Mouse (Mus musculus) ES-E14 (cell line): ENCODE measurements at regions not wholly inside any gene's neighbourhood (a gene's known extent, or its start where the extent isn't known, plus 50 kb on each side); places are given as distances from the start of the nearest gene placed in this dataset.

Source experiments
- DNase-seq: peaks from one replicate; pipeline ENCODE4 v3.0.0-alpha.2; 2013; ENCODE audit warnings: low read depth, low spot score
- H3K27ac ChIP-seq: 2 replicates; pipeline ENCODE4 v1.5.1; 2012; ENCODE audit warnings: low read depth, mild to moderate bottlenecking, low read length, moderate library complexity, mixed read lengths; ENCODE audit not compliant: poor library complexity, insufficient read depth, severe bottlenecking
- H3K36me3 ChIP-seq: 2 replicates; pipeline ENCODE4 v1.6.1; 2012; ENCODE audit warnings: mild to moderate bottlenecking, low read length, moderate library complexity, mixed read lengths; ENCODE audit not compliant: control insufficient read depth, poor library complexity, insufficient read depth, severe bottlenecking
- H3K4me1 ChIP-seq, 2 experiments: fragments of 150-350 bp in 1 of 2; sonication (generic) in 1 of 2; 2 replicates each; pipeline ENCODE4 v1.6.1; 2012; ENCODE audit warnings: low read length in 2 of 2, mild to moderate bottlenecking in 1 of 2, mixed read lengths in 1 of 2; ENCODE audit not compliant: control insufficient read depth in 2 of 2, insufficient read depth in 2 of 2, poor library complexity in 1 of 2
- H3K4me3 ChIP-seq, 2 experiments: fragments of 150-350 bp in 1 of 2; sonication (generic) in 1 of 2; 2 replicates each; pipeline ENCODE4 v1.5.1; 2012; ENCODE audit warnings: low read length in 2 of 2, low read depth in 1 of 2, mild to moderate bottlenecking in 1 of 2, mixed read lengths in 1 of 2; ENCODE audit not compliant: insufficient read depth in 1 of 2, poor library complexity in 1 of 2, severe bottlenecking in 1 of 2
- H3K9ac ChIP-seq: 2 replicates; pipeline ENCODE4 v1.6.1; 2012; ENCODE audit warnings: low read depth, mild to moderate bottlenecking, low read length, mixed read lengths; ENCODE audit not compliant: poor library complexity, insufficient read depth, severe bottlenecking
- H3K9me3 ChIP-seq: fragments of 150-350 bp; sonication (generic); 2 replicates; pipeline ENCODE4 v1.6.1; 2012; ENCODE audit warnings: low read depth, mild to moderate bottlenecking, low read length; ENCODE audit not compliant: control insufficient read depth, insufficient read depth
- CHD2 ChIP-seq: IDR thresholded peaks from 2 replicates; pipeline ENCODE4 v1.6.1; 2014; ENCODE audit warnings: mild to moderate bottlenecking, low read depth, low read length, inconsistent platforms
- HCFC1 ChIP-seq: IDR thresholded peaks from 2 replicates; pipeline ENCODE4 v1.6.1; 2012; ENCODE audit warnings: low read length, inconsistent platforms, borderline replicate concordance; ENCODE audit not compliant: insufficient read depth
- MAFK ChIP-seq: IDR thresholded peaks from 2 replicates; pipeline ENCODE4 v1.6.1; 2014; ENCODE audit warnings: mild to moderate bottlenecking, low read depth, low read length, inconsistent platforms; ENCODE audit not compliant: insufficient read depth
- ZC3H11A ChIP-seq: IDR thresholded peaks from 2 replicates; pipeline ENCODE4 v1.6.1; 2012; ENCODE audit warnings: low read depth, mild to moderate bottlenecking, inconsistent platforms, low read length, borderline replicate concordance
- ZNF384 ChIP-seq: IDR thresholded peaks from 2 replicates; pipeline ENCODE4 v1.6.1; 2012; ENCODE audit warnings: low read depth, low read length, inconsistent platforms
- in situ Hi-C, 2 experiments: fragments of 600-800 bp; cut with MboI; formaldehyde crosslinking; loops; one replicate each; pipeline ENCODE4 v1.15.1; 2025; ENCODE audit warnings: low sequenced_read_pairs in 2 of 2, inconsistent platforms in 1 of 2; ENCODE audit not compliant: unreplicated experiment in 2 of 2

GRCm38 (mm10) chr6:117563704-117564103 lies 277.3 kb upstream of the Zfp637 start:
- H3K9me3 ChIP-seq = no peaks in the 10 kb centered on the region
- no peak overlapping the region for H3K27ac ChIP-seq
- H3K36me3 ChIP-seq = no peaks in the 10 kb centered on the region
- no peaks in the 10 kb centered on the region for H3K4me1 ChIP-seq
- TF ChIP-seq ZNF384 (no peak), ZC3H11A (no peak), CHD2 (no peak), MAFK (no peak), HCFC1 (no peak)
- in situ Hi-C loops = no loop called here
- no peak for DNase-seq
- no peak overlapping the region for H3K9ac ChIP-seq
- no peak overlapping the region for H3K4me3 ChIP-seq

GRCm38 (mm10) chr6:117566786-117567185 lies 274.2 kb upstream of the Zfp637 start:
- no peak for DNase-seq
- no peak overlapping the region for H3K9ac ChIP-seq
- no peaks in the 10 kb centered on the region for H3K36me3 ChIP-seq
- H3K4me3 ChIP-seq = no peak overlapping the region
- H3K9me3 ChIP-seq = no peaks in the 10 kb centered on the region
- H3K4me1 ChIP-seq = no peaks in the 10 kb centered on the region
- in situ Hi-C loops = no loop called here
- TF ChIP-seq HCFC1 (no peak), ZNF384 (no peak), CHD2 (no peak), ZC3H11A (no peak), MAFK (no peak)
- H3K27ac ChIP-seq = no peak overlapping the region

DNA sequence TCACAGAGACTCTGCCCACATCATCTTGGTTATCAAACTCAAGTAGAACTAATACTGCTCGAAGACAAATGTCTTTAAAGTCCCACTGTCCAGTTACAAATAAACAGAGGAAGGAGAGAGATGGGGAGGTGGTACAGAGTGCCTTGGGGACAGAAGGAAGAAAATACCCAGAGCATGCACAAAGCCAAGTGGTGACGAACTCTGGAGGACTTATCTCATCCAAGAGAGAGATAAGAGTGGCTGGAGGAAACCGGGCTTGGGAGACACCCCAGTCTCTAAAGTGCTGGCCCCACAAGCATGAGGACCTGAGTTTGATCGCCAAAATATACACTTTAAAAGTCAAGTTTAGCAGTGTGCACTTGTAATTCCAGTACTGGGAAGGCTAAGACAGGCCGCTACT lies 273.3 kb upstream of the Zfp637 start:
- Histone ChIP-seq H3K27ac (no peak overlapping the region), H3K4me1 (no peaks in the 10 kb centered on the region), H3K9me3 (no peaks in the 10 kb centered on the region), H3K4me3 (no peak overlapping the region), H3K36me3 (no peaks in the 10 kb centered on the region), H3K9ac (no peak overlapping the region)
- in situ Hi-C loops = no loop called here
- DNase-seq = no peak
- TF ChIP-seq CHD2 (no peak), ZC3H11A (no peak), MAFK (no peak), HCFC1 (no peak)

GRCm38 (mm10) chr6:117569576-117570326 lies 271.2 kb upstream of the Zfp637 start:
- Histone ChIP-seq H3K9me3 (no peaks in the 10 kb centered on the region), H3K9ac (no peak overlapping the region), H3K4me1 (no peaks in the 10 kb centered on the region), H3K27ac (no peak overlapping the region), H3K4me3 (no peak overlapping the region), H3K36me3 (no peaks in the 10 kb centered on the region)
- TF ChIP-seq HCFC1 (no peak), CHD2 (no peak), ZC3H11A (no peak), ZNF384 (no peak), MAFK (no peak)
- in situ Hi-C loops = no loop called here
- DNase-seq = no peak

DNA sequence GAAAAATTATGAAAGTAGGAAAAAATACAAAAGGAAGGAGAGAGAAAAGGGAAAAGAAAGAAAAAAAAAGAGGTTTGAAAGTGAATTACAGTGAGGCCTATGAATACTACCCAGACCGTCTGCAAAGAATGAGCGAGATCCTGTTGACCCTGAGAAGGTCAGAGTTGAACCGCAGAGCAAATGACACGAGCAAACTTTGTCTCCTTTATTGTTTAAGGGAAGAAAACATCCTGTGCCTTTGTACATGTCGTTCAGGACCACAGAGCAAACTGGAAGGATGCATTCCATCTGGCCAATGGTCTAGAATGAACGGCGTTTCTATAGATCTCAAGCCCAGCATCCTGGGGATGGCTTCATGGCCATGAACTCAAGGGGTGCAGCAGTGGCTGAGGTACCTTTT lies 270.6 kb upstream of the Zfp637 start:
- no peak for TF ChIP-seq ZC3H11A
- no peak for TF ChIP-seq MAFK
- TF ChIP-seq ZNF384 = no peak
- TF ChIP-seq CHD2 = no peak
- no peak for TF ChIP-seq HCFC1
- Histone ChIP-seq H3K36me3 (no peaks in the 10 kb centered on the region), H3K27ac (no peak overlapping the region), H3K9me3 (no peaks in the 10 kb centered on the region), H3K4me1 (no peaks in the 10 kb centered on the region), H3K4me3 (no peak overlapping the region), H3K9ac (no peak overlapping the region)
- no peak for DNase-seq
- in situ Hi-C loops = no loop called here
